Mouse (Mus musculus): ENCODE measurements around the gene Usp36. TPM values are rescaled to one million over a fixed set of nuclear protein-coding genes. Genes with fewer than 3 reads are reported as not detected.
A peak's percentile ranks its signal among the peaks of the same experiment; 100 is the strongest.

The Usp36 gene
- total and polyA plus RNA-seq, 2 experiments from 2014 or later: 13.1 to 13.7 TPM

- Histone ChIP-seq H3K4me3 (ENCODE audit: low read depth, low read length) (no peak overlapping the region), H3K4me2 (ENCODE audit: low read depth, low read length, poor library complexity, severe bottlenecking) (no peak overlapping the region), H3K27ac (ENCODE audit: low read depth, low read length) (no peak overlapping the region), H3K27me3 (ENCODE audit: insufficient read depth, low read length) (no peaks in the 10 kb centered on the region), H3K9ac (replicated peaks; ENCODE audit: low read length, poor library complexity, severe bottlenecking) (no peak overlapping the region), H3K4me1 (ENCODE audit: insufficient read depth, low read length) (peaks cover 4% of the 10 kb centered on the region), H3K36me3 (ENCODE audit: insufficient read depth, low read length) (no peaks in the 10 kb centered on the region), H3K9me3 (ENCODE audit: low read length) (no peaks in the 10 kb centered on the region)
- 95% methylated on average over 5 of the region's 5 CpGs for WGBS
- ATAC-seq (ENCODE audit: low FRiP score): no peak
- no peak for DNase-seq (ENCODE audit: low spot score)
- no peak for TF ChIP-seq CTCF (IDR thresholded peaks at IDR 0.05)
These were observed 38.9 kb upstream of the Usp36 start for GRCm38 (mm10) chr11:118328947-118329346.

GRCm38 (mm10) chr11:118328511-118328910 lies 38.5 kb upstream of the Usp36 start:
- WGBS: 98% methylated on average over 6 of the region's 6 CpGs
- Histone ChIP-seq H3K4me2 (ENCODE audit: low read depth, low read length, poor library complexity, severe bottlenecking) (no peak overlapping the region), H3K9me3 (ENCODE audit: low read length) (no peaks in the 10 kb centered on the region), H3K27me3 (ENCODE audit: insufficient read depth, low read length) (no peaks in the 10 kb centered on the region), H3K9ac (replicated peaks; ENCODE audit: low read length, poor library complexity, severe bottlenecking) (no peak overlapping the region), H3K36me3 (ENCODE audit: insufficient read depth, low read length) (no peaks in the 10 kb centered on the region), H3K4me1 (ENCODE audit: insufficient read depth, low read length) (peaks cover 4% of the 10 kb centered on the region), H3K27ac (ENCODE audit: low read depth, low read length) (no peak overlapping the region; the same call in 1 of the 2 replicates), H3K4me3 (ENCODE audit: low read depth, low read length) (no peak overlapping the region)
- DNase-seq (ENCODE audit: low spot score) (no peak), ATAC-seq (ENCODE audit: low FRiP score) (no peak)
- no peak for TF ChIP-seq CTCF (IDR thresholded peaks at IDR 0.05)

GRCm38 (mm10) chr11:118326991-118327971 lies 37.2 kb upstream of the Usp36 start:
- H3K4me3 ChIP-seq (ENCODE audit: low read depth, low read length): no peak overlapping the region
- WGBS: 56% methylated on average over 24 of the region's 24 CpGs
- no peaks in the 10 kb centered on the region for H3K27me3 ChIP-seq (ENCODE audit: insufficient read depth, low read length)
- ATAC-seq (ENCODE audit: low FRiP score) (peak; percentile 82), DNase-seq (ENCODE audit: low spot score) (peak; percentile 96)
- peak overlapping the region; percentile 84 for H3K27ac ChIP-seq (ENCODE audit: low read depth, low read length)
- H3K9ac ChIP-seq (replicated peaks; ENCODE audit: low read length, poor library complexity, severe bottlenecking): 0 out of 2 replicates have a peak overlapping the region, but pooled peaks have one; percentile 13
- H3K36me3 ChIP-seq (ENCODE audit: insufficient read depth, low read length): no peaks in the 10 kb centered on the region
- no peak for TF ChIP-seq CTCF (IDR thresholded peaks at IDR 0.05)
- H3K4me1 ChIP-seq (ENCODE audit: insufficient read depth, low read length): peaks cover 5% of the 10 kb centered on the region
- H3K9me3 ChIP-seq (ENCODE audit: low read length): no peaks in the 10 kb centered on the region
- peak overlapping the region; percentile 20; the same call in 1 of the 2 replicates for H3K4me2 ChIP-seq (ENCODE audit: low read depth, low read length, poor library complexity, severe bottlenecking)

- Histone ChIP-seq H3K27ac (ENCODE audit: low read depth, low read length) (0 out of 2 replicates have a peak overlapping the region, but pooled peaks have one; percentile 32), H3K27me3 (ENCODE audit: insufficient read depth, low read length) (no peaks in the 10 kb centered on the region), H3K4me1 (ENCODE audit: insufficient read depth, low read length) (peaks cover 11% of the 10 kb centered on the region), H3K9ac (replicated peaks; ENCODE audit: low read length, poor library complexity, severe bottlenecking) (no peak overlapping the region), H3K9me3 (ENCODE audit: low read length) (no peaks in the 10 kb centered on the region), H3K36me3 (ENCODE audit: insufficient read depth, low read length) (no peaks in the 10 kb centered on the region), H3K4me3 (ENCODE audit: low read depth, low read length) (no peak overlapping the region), H3K4me2 (ENCODE audit: low read depth, low read length, poor library complexity, severe bottlenecking) (no peak overlapping the region)
- no peak for TF ChIP-seq CTCF (IDR thresholded peaks at IDR 0.05)
- 90% methylated on average over 4 of the region's 4 CpGs for WGBS
- DNase-seq (ENCODE audit: low spot score) (no peak), ATAC-seq (ENCODE audit: low FRiP score) (no peak)
These were observed 36.4 kb upstream of the Usp36 start for GRCm38 (mm10) chr11:118326491-118326890.

- Histone ChIP-seq H3K36me3 (ENCODE audit: insufficient read depth, low read length) (0 out of 2 replicates have a peak, but pooled peaks cover 6% of the 10 kb centered on the region), H3K9ac (replicated peaks; ENCODE audit: low read length, poor library complexity, severe bottlenecking) (no peak overlapping the region), H3K9me3 (ENCODE audit: low read length) (no peaks in the 10 kb centered on the region), H3K27me3 (ENCODE audit: insufficient read depth, low read length) (no peaks in the 10 kb centered on the region), H3K4me2 (ENCODE audit: low read depth, low read length, poor library complexity, severe bottlenecking) (no peak overlapping the region), H3K27ac (ENCODE audit: low read depth, low read length) (no peak overlapping the region), H3K4me1 (ENCODE audit: insufficient read depth, low read length) (peaks cover 14% of the 10 kb centered on the region), H3K4me3 (ENCODE audit: low read depth, low read length) (no peak overlapping the region)
- DNase-seq (ENCODE audit: low spot score): no peak
- TF ChIP-seq CTCF (IDR thresholded peaks at IDR 0.05): no peak
- 84% methylated on average over 5 of the region's 5 CpGs for WGBS
- no peak for ATAC-seq (ENCODE audit: low FRiP score)
These were observed 34.5 kb upstream of the Usp36 start for GRCm38 (mm10) chr11:118324541-118324940.

- Histone ChIP-seq H3K9me3 (ENCODE audit: low read length) (no peaks in the 10 kb centered on the region), H3K9ac (replicated peaks; ENCODE audit: low read length, poor library complexity, severe bottlenecking) (no peak overlapping the region), H3K27me3 (ENCODE audit: insufficient read depth, low read length) (no peaks in the 10 kb centered on the region), H3K27ac (ENCODE audit: low read depth, low read length) (no peak overlapping the region), H3K4me3 (ENCODE audit: low read depth, low read length) (no peak overlapping the region), H3K4me1 (ENCODE audit: insufficient read depth, low read length) (peaks cover 14% of the 10 kb centered on the region), H3K4me2 (ENCODE audit: low read depth, low read length, poor library complexity, severe bottlenecking) (no peak overlapping the region), H3K36me3 (ENCODE audit: insufficient read depth, low read length) (0 out of 2 replicates have a peak, but pooled peaks cover 6% of the 10 kb centered on the region)
- ATAC-seq (ENCODE audit: low FRiP score) (no peak), DNase-seq (ENCODE audit: low spot score) (no peak)
- 92% methylated on average over 5 of the region's 5 CpGs for WGBS
- no peak for TF ChIP-seq CTCF (IDR thresholded peaks at IDR 0.05)
These were observed 33.9 kb upstream of the Usp36 start for GRCm38 (mm10) chr11:118323974-118324373.

Data from midbrain, postnatal 0 days (tissue).